Mouse (Mus musculus): ENCODE data around the gene Rmi2.
A peak's percentile ranks its signal among the peaks of the same experiment; 100 is the strongest.

DNA sequence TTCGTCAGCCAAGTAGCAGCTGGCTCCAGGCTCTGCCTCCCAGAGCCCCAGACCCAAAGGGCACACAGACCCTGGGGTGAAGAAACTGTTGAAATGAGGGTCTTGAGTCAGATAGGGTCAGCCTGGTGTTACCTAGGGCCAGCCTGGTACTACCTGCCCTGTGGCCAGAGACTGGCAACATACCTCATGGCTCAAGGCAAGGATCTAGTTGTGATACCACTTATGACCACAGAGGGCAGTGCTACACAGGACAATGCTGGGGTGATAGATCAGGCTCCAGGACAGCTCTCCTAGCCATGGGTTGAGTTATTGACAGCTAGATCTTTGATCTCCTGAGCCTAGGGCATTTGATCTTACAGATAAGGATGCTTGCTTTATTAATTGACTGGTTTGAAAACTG is 44.6 kb downstream of the Rmi2 start:
- TF ChIP-seq CTCF (IDR thresholded peaks at IDR 0.05 in 2 of 3, conservative IDR thresholded peaks at IDR 0.05 in 1 of 3; ENCODE audit: control insufficient read depth in 1 of 3, insufficient read depth in 1 of 3, low read depth in 2 of 3, low read length in 3 of 3, poor library complexity in 1 of 3, severe bottlenecking in 1 of 3) (peak; percentile 55 to 83 (median 72)), MEF2A (IDR thresholded peaks at IDR 0.05; ENCODE audit: extremely low read depth, insufficient replicate concordance, low read depth, low read length, poor library complexity, severe bottlenecking) (no peak), USF1 (IDR thresholded peaks at IDR 0.05; ENCODE audit: low read depth, low read length) (no peak)
